Mouse (Mus musculus): ENCODE data around the gene 2310007B03Rik. TPM values are rescaled to one million over a fixed set of nuclear protein-coding genes. Genes with fewer than 3 reads are reported as not detected.

The 2310007B03Rik gene
- polyA plus RNA-seq, 1 experiment from 2014 or later: 0.07 TPM

GRCm38 (mm10) chr1:93144176-93144575 lies 16.6 kb downstream of the 2310007B03Rik start:
- ATAC-seq (replicated peaks; ENCODE audit: low FRiP score) (no peak), DNase-seq (ENCODE audit: low spot score) (no peak)
- H3K9me3 ChIP-seq (ENCODE audit: control insufficient read depth, low read length): no peaks in the 10 kb centered on the region
- no peak overlapping the region for H3K27ac ChIP-seq (ENCODE audit: low read depth, low read length)
- H3K4me2 ChIP-seq: no peak overlapping the region
- WGBS: 69% methylated on average over 9 of the region's 9 CpGs
- H3K4me3 ChIP-seq (ENCODE audit: low read depth, low read length): no peak overlapping the region
- no peaks in the 10 kb centered on the region for H3K27me3 ChIP-seq (replicated peaks; ENCODE audit: control insufficient read depth, insufficient read depth, low read length)
- no peaks in the 10 kb centered on the region for H3K36me3 ChIP-seq (ENCODE audit: control insufficient read depth, insufficient read depth, low read length)
- no peaks in the 10 kb centered on the region for H3K4me1 ChIP-seq (replicated peaks; ENCODE audit: control insufficient read depth, insufficient read depth, low read length)
- H3K9ac ChIP-seq (ENCODE audit: low read depth, low read length): no peak overlapping the region

- Histone ChIP-seq H3K27ac (ENCODE audit: low read depth, low read length) (no peak overlapping the region), H3K4me1 (replicated peaks; ENCODE audit: control insufficient read depth, insufficient read depth, low read length) (no peaks in the 10 kb centered on the region), H3K9ac (ENCODE audit: low read depth, low read length) (no peak overlapping the region), H3K9me3 (ENCODE audit: control insufficient read depth, low read length) (no peaks in the 10 kb centered on the region), H3K27me3 (replicated peaks; ENCODE audit: control insufficient read depth, insufficient read depth, low read length) (no peaks in the 10 kb centered on the region), H3K4me3 (ENCODE audit: low read depth, low read length) (no peak overlapping the region), H3K36me3 (ENCODE audit: control insufficient read depth, insufficient read depth, low read length) (no peaks in the 10 kb centered on the region), H3K4me2 (no peak overlapping the region)
- no peak for DNase-seq (ENCODE audit: low spot score)
- no peak for ATAC-seq (replicated peaks; ENCODE audit: low FRiP score)
- WGBS: 67% methylated on average over 1 of the region's 1 CpGs
Observed at GRCm38 (mm10) chr1:93142871-93143270, 17.9 kb downstream of the 2310007B03Rik start.

- Histone ChIP-seq H3K4me3 (ENCODE audit: low read depth, low read length) (no peak overlapping the region), H3K27me3 (replicated peaks; ENCODE audit: control insufficient read depth, insufficient read depth, low read length) (no peaks in the 10 kb centered on the region), H3K4me2 (no peak overlapping the region), H3K27ac (ENCODE audit: low read depth, low read length) (no peak overlapping the region), H3K9ac (ENCODE audit: low read depth, low read length) (no peak overlapping the region), H3K4me1 (replicated peaks; ENCODE audit: control insufficient read depth, insufficient read depth, low read length) (no peaks in the 10 kb centered on the region), H3K36me3 (ENCODE audit: control insufficient read depth, insufficient read depth, low read length) (no peaks in the 10 kb centered on the region), H3K9me3 (ENCODE audit: control insufficient read depth, low read length) (no peaks in the 10 kb centered on the region)
- DNase-seq (ENCODE audit: low spot score): no peak
- 77% methylated on average over 7 of the region's 7 CpGs for WGBS
- ATAC-seq (replicated peaks; ENCODE audit: low FRiP score): no peak
Observed at GRCm38 (mm10) chr1:93139713-93140112, 21.0 kb downstream of the 2310007B03Rik start.

GRCm38 (mm10) chr1:93138534-93138933 lies 22.2 kb downstream of the 2310007B03Rik start:
- no peaks in the 10 kb centered on the region for H3K4me1 ChIP-seq (replicated peaks; ENCODE audit: control insufficient read depth, insufficient read depth, low read length)
- H3K36me3 ChIP-seq (ENCODE audit: control insufficient read depth, insufficient read depth, low read length): no peaks in the 10 kb centered on the region
- ATAC-seq (replicated peaks; ENCODE audit: low FRiP score) (peak; percentile 25; the same call in 1 of the 2 replicates), DNase-seq (ENCODE audit: low spot score) (no peak)
- H3K27me3 ChIP-seq (replicated peaks; ENCODE audit: control insufficient read depth, insufficient read depth, low read length): no peaks in the 10 kb centered on the region
- 73% methylated on average over 6 of the region's 6 CpGs for WGBS
- H3K9ac ChIP-seq (ENCODE audit: low read depth, low read length): no peak overlapping the region
- no peak overlapping the region for H3K4me3 ChIP-seq (ENCODE audit: low read depth, low read length)
- H3K9me3 ChIP-seq (ENCODE audit: control insufficient read depth, low read length): no peaks in the 10 kb centered on the region
- H3K4me2 ChIP-seq: no peak overlapping the region
- no peak overlapping the region for H3K27ac ChIP-seq (ENCODE audit: low read depth, low read length)

GRCm38 (mm10) chr1:93135036-93135526 lies 25.7 kb downstream of the 2310007B03Rik start, which contains the start of gene Agxt:
TSS of gene Agxt (plus strand) at chr1:93135240.
- ATAC-seq (replicated peaks; ENCODE audit: low FRiP score): no peak
- 75% methylated on average over 12 of the region's 12 CpGs for WGBS
- H3K27ac ChIP-seq (ENCODE audit: low read depth, low read length): no peak within 1 kb of the TSS

GRCm38 (mm10) chr1:93132676-93133075 lies 28.1 kb downstream of the 2310007B03Rik start:
- Histone ChIP-seq H3K9me3 (ENCODE audit: control insufficient read depth, low read length) (no peaks in the 10 kb centered on the region), H3K4me2 (no peak overlapping the region), H3K4me3 (ENCODE audit: low read depth, low read length) (no peak overlapping the region), H3K4me1 (replicated peaks; ENCODE audit: control insufficient read depth, insufficient read depth, low read length) (no peaks in the 10 kb centered on the region), H3K27me3 (replicated peaks; ENCODE audit: control insufficient read depth, insufficient read depth, low read length) (no peaks in the 10 kb centered on the region), H3K27ac (ENCODE audit: low read depth, low read length) (no peak overlapping the region), H3K36me3 (ENCODE audit: control insufficient read depth, insufficient read depth, low read length) (no peaks in the 10 kb centered on the region), H3K9ac (ENCODE audit: low read depth, low read length) (no peak overlapping the region)
- DNase-seq (ENCODE audit: low spot score): no peak
- 51% methylated on average over 8 of the region's 8 CpGs for WGBS
- ATAC-seq (replicated peaks; ENCODE audit: low FRiP score): no peak

More at GRCm38 (mm10) chr1:93135036-93135526, 25.7 kb downstream of the 2310007B03Rik start, which contains the start of gene Agxt:
- no peak within 1 kb of the TSS for H3K9ac ChIP-seq (ENCODE audit: low read depth, low read length)
- no peaks in the 10 kb centered on the region for H3K27me3 ChIP-seq (replicated peaks; ENCODE audit: control insufficient read depth, insufficient read depth, low read length)
- H3K4me3 ChIP-seq (ENCODE audit: low read depth, low read length): no peak within 1 kb of the TSS
- no peak for DNase-seq (ENCODE audit: low spot score)
- H3K9me3 ChIP-seq (ENCODE audit: control insufficient read depth, low read length): no peaks in the 10 kb centered on the region
- H3K4me2 ChIP-seq: no peak within 1 kb of the TSS
- H3K4me1 ChIP-seq (replicated peaks; ENCODE audit: control insufficient read depth, insufficient read depth, low read length): no peaks in the 10 kb centered on the region
- H3K36me3 ChIP-seq (ENCODE audit: control insufficient read depth, insufficient read depth, low read length): no peaks in the 10 kb centered on the region

- Histone ChIP-seq H3K4me3 (ENCODE audit: low read depth, low read length) (no peak overlapping the region), H3K36me3 (ENCODE audit: control insufficient read depth, insufficient read depth, low read length) (no peaks in the 10 kb centered on the region), H3K9me3 (ENCODE audit: control insufficient read depth, low read length) (no peaks in the 10 kb centered on the region), H3K4me1 (replicated peaks; ENCODE audit: control insufficient read depth, insufficient read depth, low read length) (no peaks in the 10 kb centered on the region), H3K27ac (ENCODE audit: low read depth, low read length) (no peak overlapping the region), H3K27me3 (replicated peaks; ENCODE audit: control insufficient read depth, insufficient read depth, low read length) (no peaks in the 10 kb centered on the region), H3K4me2 (no peak overlapping the region), H3K9ac (ENCODE audit: low read depth, low read length) (no peak overlapping the region)
- DNase-seq (ENCODE audit: low spot score) (no peak), ATAC-seq (replicated peaks; ENCODE audit: low FRiP score) (no peak)
- WGBS: 71% methylated on average over 10 of the region's 10 CpGs
Observed at GRCm38 (mm10) chr1:93130242-93130983, 30.3 kb downstream of the 2310007B03Rik start.

GRCm38 (mm10) chr1:93128710-93129349 lies 31.9 kb downstream of the 2310007B03Rik start:
- Histone ChIP-seq H3K4me3 (ENCODE audit: low read depth, low read length) (no peak overlapping the region), H3K9me3 (ENCODE audit: control insufficient read depth, low read length) (no peaks in the 10 kb centered on the region), H3K27me3 (replicated peaks; ENCODE audit: control insufficient read depth, insufficient read depth, low read length) (no peaks in the 10 kb centered on the region), H3K36me3 (ENCODE audit: control insufficient read depth, insufficient read depth, low read length) (no peaks in the 10 kb centered on the region), H3K4me2 (no peak overlapping the region), H3K4me1 (replicated peaks; ENCODE audit: control insufficient read depth, insufficient read depth, low read length) (no peaks in the 10 kb centered on the region), H3K27ac (ENCODE audit: low read depth, low read length) (no peak overlapping the region), H3K9ac (ENCODE audit: low read depth, low read length) (no peak overlapping the region)
- WGBS: 31% methylated on average over 6 of the region's 6 CpGs
- ATAC-seq (replicated peaks; ENCODE audit: low FRiP score): no peak
- no peak for DNase-seq (ENCODE audit: low spot score)
